Mouse (Mus musculus) kidney, postnatal 0 days (tissue): ENCODE measurements at regions not wholly inside any gene's neighbourhood (a gene's known extent, or its start where the extent isn't known, plus 50 kb on each side); places are given as distances from the start of the nearest gene placed in this dataset.

ENCODE experiments used
- ATAC-seq: fragments of 200-750 bp; cut with Nextera tagmentation; replicated peaks from 2 replicates; pipeline ENCODE4 v1.8.0; 2017; ENCODE audit warnings: low read depth, moderate number of reproducible peaks, moderate TSS enrichment, moderate library complexity; ENCODE audit not compliant: low FRiP score
- DNase-seq: peaks from one replicate; pipeline ENCODE4 v3.0.0-alpha.2; 2016; ENCODE audit warnings: low spot score
- H3K27ac ChIP-seq: fragments of 300-500 bp; sonication (generic); 2 replicates; pipeline ENCODE4 v1.5.1; 2014; ENCODE audit warnings: mild to moderate bottlenecking
- H3K27me3 ChIP-seq: fragments of 300-500 bp; sonication (generic); 2 replicates; pipeline ENCODE4 v1.6.1; 2014; ENCODE audit warnings: low read length, mixed read lengths; ENCODE audit not compliant: insufficient read depth
- H3K36me3 ChIP-seq: fragments of 300-500 bp; sonication (generic); 2 replicates; pipeline ENCODE4 v1.6.1; 2014; ENCODE audit warnings: low read length, mixed read lengths; ENCODE audit not compliant: insufficient read depth
- H3K4me1 ChIP-seq: fragments of 300-500 bp; sonication (generic); replicated peaks from 2 replicates; pipeline ENCODE4 v1.6.1; 2014; ENCODE audit warnings: antibody characterized with exemption, low read length, mixed read lengths; ENCODE audit not compliant: insufficient read depth
- H3K4me2 ChIP-seq: fragments of 300-500 bp; sonication (generic); 2 replicates; pipeline ENCODE4 v1.6.1; 2014; ENCODE audit warnings: mild to moderate bottlenecking, low read length, moderate library complexity, mixed read lengths
- H3K4me3 ChIP-seq: fragments of 300-500 bp; sonication (generic); replicated peaks from 2 replicates; pipeline ENCODE4 v1.5.1; 2014; ENCODE audit warnings: low read depth, low read length
- H3K9ac ChIP-seq: fragments of 300-500 bp; sonication (generic); 2 replicates; pipeline ENCODE4 v1.6.1; 2014; ENCODE audit warnings: low read depth, low read length
- H3K9me3 ChIP-seq: fragments of 300-500 bp; sonication (generic); replicated peaks from 2 replicates; pipeline ENCODE4 v1.6.1; 2016; ENCODE audit warnings: low read length, inconsistent platforms, mixed read lengths
- CTCF ChIP-seq: IDR thresholded peaks from 2 replicates; pipeline ENCODE4 v1.5.1; 2016; ENCODE audit warnings: antibody characterized with exemption, low read depth, mild to moderate bottlenecking, moderate library complexity
- WGBS: fragments of 180-500 bp; shearing (Covaris S2); extraction: QIAGEN DNeasy Blood & Tissue Kit; methylation state at CpG from one replicate; pipeline ENCODE4 v1.1.7; 2014; 5-methylcytosine and 5-hydroxymethylcytosine counted together

GRCm38 (mm10) chr4:101350222-101350621, 68.9 kb upstream of the Ak4 start:
- ATAC-seq (no peak), DNase-seq (no peak)
- Histone ChIP-seq H3K9ac (no peak overlapping the region), H3K4me2 (no peak overlapping the region), H3K27ac (no peak overlapping the region), H3K4me1 (0 out of 2 replicates have a peak, but pooled peaks cover under 1% of the 10 kb centered on the region), H3K36me3 (peaks cover 9% of the 10 kb centered on the region), H3K27me3 (no peaks in the 10 kb centered on the region), H3K9me3 (no peaks in the 10 kb centered on the region), H3K4me3 (no peak overlapping the region)
- peak; percentile 14; the same call in 1 of the 2 replicates for TF ChIP-seq CTCF
- 78% methylated on average over 3 of the region's 3 CpGs for WGBS

- Histone ChIP-seq H3K4me2 (no peak overlapping the region), H3K36me3 (peaks cover 9% of the 10 kb centered on the region), H3K4me1 (no peaks in the 10 kb centered on the region), H3K27me3 (no peaks in the 10 kb centered on the region), H3K27ac (no peak overlapping the region), H3K9ac (no peak overlapping the region), H3K9me3 (no peaks in the 10 kb centered on the region), H3K4me3 (no peak overlapping the region)
- ATAC-seq: no peak
- DNase-seq: peak; percentile 80
- TF ChIP-seq CTCF: peak; percentile 79
- WGBS: 13% methylated on average over 4 of the region's 4 CpGs
Measured at GRCm38 (mm10) chr4:101349413-101349812, 69.7 kb upstream of the Ak4 start.

GRCm38 (mm10) chr4:101347309-101347708, 71.8 kb upstream of the Ak4 start:
- Histone ChIP-seq H3K4me3 (no peak overlapping the region), H3K4me2 (no peak overlapping the region)

GRCm38 (mm10) chr4:101342071-101342762, 76.9 kb upstream of the Ak4 start:
- Histone ChIP-seq H3K9ac (no peak overlapping the region), H3K9me3 (no peaks in the 10 kb centered on the region), H3K36me3 (peaks cover 14% of the 10 kb centered on the region), H3K4me3 (no peak overlapping the region), H3K4me2 (no peak overlapping the region), H3K4me1 (no peaks in the 10 kb centered on the region), H3K27ac (no peak overlapping the region), H3K27me3 (no peaks in the 10 kb centered on the region)
- no peak for DNase-seq
- 88% methylated on average over 8 of the region's 8 CpGs for WGBS
- ATAC-seq: no peak
- no peak for TF ChIP-seq CTCF

More at GRCm38 (mm10) chr4:101347309-101347708, 71.8 kb upstream of the Ak4 start:
- Histone ChIP-seq H3K27ac (no peak overlapping the region), H3K4me1 (no peaks in the 10 kb centered on the region), H3K9me3 (no peaks in the 10 kb centered on the region), H3K27me3 (no peaks in the 10 kb centered on the region), H3K9ac (no peak overlapping the region), H3K36me3 (peaks cover 14% of the 10 kb centered on the region)
- TF ChIP-seq CTCF: peak; percentile 43
- WGBS: 83% methylated on average over 6 of the region's 6 CpGs
- DNase-seq: no peak
- ATAC-seq: no peak

DNA sequence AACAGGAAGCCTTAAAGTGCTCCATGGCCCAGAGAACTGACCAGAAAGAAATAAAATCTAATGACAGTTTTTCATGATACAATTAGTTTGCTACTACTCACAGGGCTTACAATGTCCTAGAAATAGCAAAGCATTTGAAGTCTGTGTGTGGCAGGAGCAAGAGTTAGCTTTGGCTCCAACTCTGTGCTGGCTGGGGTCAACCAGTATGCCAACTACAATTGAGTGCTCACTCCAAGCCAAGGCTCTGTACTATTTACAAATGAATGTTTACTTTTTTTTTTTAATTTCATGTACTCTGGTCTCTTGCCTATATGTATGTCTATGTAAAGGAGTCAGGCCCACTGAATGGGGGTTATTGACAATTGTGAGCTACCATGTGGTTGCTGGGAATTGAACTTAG, 75.7 kb upstream of the Jak1 start:
- no peak for TF ChIP-seq CTCF

DNA sequence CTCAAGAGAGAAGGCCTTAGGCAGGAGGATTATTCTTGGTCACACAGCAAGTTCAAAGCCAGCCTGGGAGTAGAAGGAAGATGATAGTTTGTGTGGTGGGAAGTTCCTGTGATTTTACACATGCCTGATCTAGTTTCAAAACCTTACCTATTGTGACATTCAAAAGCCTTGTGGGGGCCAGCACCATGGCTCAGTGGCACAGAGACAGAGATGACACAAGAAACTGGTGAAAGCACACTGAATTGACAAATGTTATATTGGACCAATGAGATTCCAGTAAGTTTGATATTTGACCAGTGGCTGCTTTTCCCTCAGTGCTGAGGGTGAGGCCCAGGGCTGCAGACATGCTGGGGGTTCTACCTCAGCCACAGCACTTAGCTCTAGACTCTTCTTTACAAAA, 73.1 kb upstream of the Jak1 start:
- Histone ChIP-seq H3K36me3 (no peaks in the 10 kb centered on the region), H3K4me3 (no peak overlapping the region), H3K4me2 (no peak overlapping the region), H3K9ac (no peak overlapping the region), H3K27ac (no peak overlapping the region), H3K27me3 (no peaks in the 10 kb centered on the region), H3K4me1 (no peaks in the 10 kb centered on the region), H3K9me3 (no peaks in the 10 kb centered on the region)
- DNase-seq (no peak), ATAC-seq (no peak)
- TF ChIP-seq CTCF: no peak

More for the DNA sequence above, 75.7 kb upstream of the Jak1 start:
- Histone ChIP-seq H3K27ac (no peak overlapping the region), H3K27me3 (no peaks in the 10 kb centered on the region), H3K4me1 (no peaks in the 10 kb centered on the region), H3K4me3 (no peak overlapping the region), H3K4me2 (no peak overlapping the region), H3K36me3 (peaks cover 10% of the 10 kb centered on the region), H3K9me3 (no peaks in the 10 kb centered on the region), H3K9ac (no peak overlapping the region)
- ATAC-seq (no peak), DNase-seq (no peak)

DNA sequence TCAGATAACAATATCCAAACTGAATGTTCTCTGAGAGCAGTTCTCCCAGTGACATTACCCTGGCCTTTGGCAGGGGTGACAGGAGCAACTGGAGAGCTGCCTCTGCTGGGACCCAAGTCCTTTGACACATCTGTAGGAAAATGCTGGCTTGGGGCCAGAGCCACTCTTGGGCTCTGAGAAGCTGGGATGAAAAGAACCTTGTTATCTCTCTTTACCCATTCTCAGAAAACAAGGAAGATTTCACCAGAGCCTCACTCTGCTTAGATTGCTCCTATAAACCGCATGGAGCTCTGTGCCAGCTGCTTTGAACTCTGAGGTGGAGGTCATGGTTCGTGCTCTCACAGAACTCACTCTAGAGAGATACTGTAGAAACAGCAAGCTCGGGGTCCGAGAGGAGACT, 71.7 kb upstream of the Jak1 start:
- WGBS: 41% methylated on average over 4 of the region's 4 CpGs
- H3K9me3 ChIP-seq: no peaks in the 10 kb centered on the region
- no peak overlapping the region for H3K4me2 ChIP-seq
- H3K4me3 ChIP-seq: no peak overlapping the region
- DNase-seq: no peak
- no peak for TF ChIP-seq CTCF
- H3K27me3 ChIP-seq: no peaks in the 10 kb centered on the region
- ATAC-seq: no peak
- H3K27ac ChIP-seq: no peak overlapping the region
- no peaks in the 10 kb centered on the region for H3K4me1 ChIP-seq
- no peak overlapping the region for H3K9ac ChIP-seq
- H3K36me3 ChIP-seq: no peaks in the 10 kb centered on the region
